Mouse (Mus musculus): ENCODE results near the gene Fam8a1. TPM values are rescaled to one million over a fixed set of nuclear protein-coding genes. Genes with fewer than 3 reads are reported as not detected.

Gene Fam8a1
- polyA plus RNA-seq (2014; fragmentation: Nextera tagmentation; extraction: Ambion mirVana), result 15.4 and 17.4 TPM in 2 replicates

GRCm38 (mm10) chr13:46669048-46669619 is at the start of gene Fam8a1:
Gene Fam8a1 (plus strand): TSS chr13:46669522.
- H3K9ac ChIP-seq, result peak within 1 kb of the TSS; percentile 90
- DNase-seq (ENCODE audit: low spot score) (peak; percentile 95), ATAC-seq (ENCODE audit: low FRiP score) (peak; percentile 97)
- peaks cover 11% of the 10 kb centered on the region for H3K4me1 ChIP-seq (replicated peaks; ENCODE audit: control insufficient read depth, insufficient read depth, low read length)
- H3K36me3 ChIP-seq (replicated peaks; ENCODE audit: control insufficient read depth, insufficient read depth), result peaks cover 31% of the 10 kb centered on the region
- H3K27me3 ChIP-seq (ENCODE audit: control insufficient read depth, insufficient read depth, low read length), result no peaks in the 10 kb centered on the region
- peak within 1 kb of the TSS; percentile 57 for H3K4me2 ChIP-seq (replicated peaks)
- H3K4me3 ChIP-seq (replicated peaks; ENCODE audit: low read length), result peak within 1 kb of the TSS; percentile 95
- peak within 1 kb of the TSS; percentile 80 for H3K27ac ChIP-seq
- under 1% methylated on average over 46 of the region's 46 CpGs for WGBS
- no peaks in the 10 kb centered on the region for H3K9me3 ChIP-seq (ENCODE audit: control insufficient read depth, low read length)

- Histone ChIP-seq H3K9ac (no peak overlapping the region), H3K27ac (no peak overlapping the region), H3K9me3 (ENCODE audit: control insufficient read depth, low read length) (no peaks in the 10 kb centered on the region), H3K27me3 (ENCODE audit: control insufficient read depth, insufficient read depth, low read length) (no peaks in the 10 kb centered on the region), H3K4me3 (replicated peaks; ENCODE audit: low read length) (no peak overlapping the region), H3K4me2 (replicated peaks) (peak overlapping the region; percentile 21; the same call in 1 of the 2 replicates), H3K36me3 (replicated peaks; ENCODE audit: control insufficient read depth, insufficient read depth) (no peaks in the 10 kb centered on the region), H3K4me1 (replicated peaks; ENCODE audit: control insufficient read depth, insufficient read depth, low read length) (peaks cover 6% of the 10 kb centered on the region)
- no peak for ATAC-seq (ENCODE audit: low FRiP score)
- 42% methylated on average over 11 of the region's 11 CpGs for WGBS
- DNase-seq (ENCODE audit: low spot score), result no peak
Observed at GRCm38 (mm10) chr13:46619633-46620032, 49.7 kb upstream of the Fam8a1 start.

- no peak overlapping the region for H3K27ac ChIP-seq
- ATAC-seq (ENCODE audit: low FRiP score), result no peak
Observed at GRCm38 (mm10) chr13:46620964-46621757, 48.2 kb upstream of the Fam8a1 start.

GRCm38 (mm10) chr13:46626608-46627007 is 42.7 kb upstream of the Fam8a1 start:
- H3K36me3 ChIP-seq (replicated peaks; ENCODE audit: control insufficient read depth, insufficient read depth), result no peaks in the 10 kb centered on the region
- no peaks in the 10 kb centered on the region for H3K9me3 ChIP-seq (ENCODE audit: control insufficient read depth, low read length)
- 90% methylated on average over 9 of the region's 9 CpGs for WGBS
- DNase-seq (ENCODE audit: low spot score), result no peak
- no peak overlapping the region for H3K4me3 ChIP-seq (replicated peaks; ENCODE audit: low read length)
- no peak overlapping the region for H3K4me2 ChIP-seq (replicated peaks)
- H3K27ac ChIP-seq, result no peak overlapping the region
- H3K4me1 ChIP-seq (replicated peaks; ENCODE audit: control insufficient read depth, insufficient read depth, low read length), result peaks cover 5% of the 10 kb centered on the region; the same call in 1 of the 2 replicates
- H3K9ac ChIP-seq, result no peak overlapping the region
- ATAC-seq (ENCODE audit: low FRiP score), result no peak
- no peaks in the 10 kb centered on the region for H3K27me3 ChIP-seq (ENCODE audit: control insufficient read depth, insufficient read depth, low read length)

More at GRCm38 (mm10) chr13:46620964-46621757, 48.2 kb upstream of the Fam8a1 start:
- 89% methylated on average over 7 of the region's 7 CpGs for WGBS
- no peak overlapping the region for H3K4me3 ChIP-seq (replicated peaks; ENCODE audit: low read length)
- no peak overlapping the region for H3K4me2 ChIP-seq (replicated peaks)
- DNase-seq (ENCODE audit: low spot score), result no peak
- H3K9me3 ChIP-seq (ENCODE audit: control insufficient read depth, low read length), result no peaks in the 10 kb centered on the region
- no peaks in the 10 kb centered on the region for H3K27me3 ChIP-seq (ENCODE audit: control insufficient read depth, insufficient read depth, low read length)
- H3K9ac ChIP-seq, result no peak overlapping the region
- H3K4me1 ChIP-seq (replicated peaks; ENCODE audit: control insufficient read depth, insufficient read depth, low read length), result peaks cover 6% of the 10 kb centered on the region
- no peaks in the 10 kb centered on the region for H3K36me3 ChIP-seq (replicated peaks; ENCODE audit: control insufficient read depth, insufficient read depth)

- 62% methylated on average over 10 of the region's 10 CpGs for WGBS
- H3K36me3 ChIP-seq (replicated peaks; ENCODE audit: control insufficient read depth, insufficient read depth), result no peaks in the 10 kb centered on the region
- no peak overlapping the region for H3K4me2 ChIP-seq (replicated peaks)
- ATAC-seq (ENCODE audit: low FRiP score) (no peak), DNase-seq (ENCODE audit: low spot score) (peak; percentile 66)
- H3K27me3 ChIP-seq (ENCODE audit: control insufficient read depth, insufficient read depth, low read length), result no peaks in the 10 kb centered on the region
- H3K9ac ChIP-seq, result no peak overlapping the region
- H3K4me1 ChIP-seq (replicated peaks; ENCODE audit: control insufficient read depth, insufficient read depth, low read length), result peaks cover 6% of the 10 kb centered on the region; the same call in 1 of the 2 replicates
- H3K4me3 ChIP-seq (replicated peaks; ENCODE audit: low read length), result no peak overlapping the region
- no peaks in the 10 kb centered on the region for H3K9me3 ChIP-seq (ENCODE audit: control insufficient read depth, low read length)
- no peak overlapping the region; the same call in 1 of the 2 replicates for H3K27ac ChIP-seq
Observed at GRCm38 (mm10) chr13:46627841-46628240, 41.5 kb upstream of the Fam8a1 start.

- WGBS, result 92% methylated on average over 6 of the region's 6 CpGs
- no peak overlapping the region for H3K27ac ChIP-seq
- no peak for DNase-seq (ENCODE audit: low spot score)
- peaks cover 20% of the 10 kb centered on the region for H3K4me1 ChIP-seq (replicated peaks; ENCODE audit: control insufficient read depth, insufficient read depth, low read length)
- no peak overlapping the region for H3K4me2 ChIP-seq (replicated peaks)
- no peak overlapping the region for H3K4me3 ChIP-seq (replicated peaks; ENCODE audit: low read length)
- no peaks in the 10 kb centered on the region for H3K27me3 ChIP-seq (ENCODE audit: control insufficient read depth, insufficient read depth, low read length)
- no peaks in the 10 kb centered on the region for H3K36me3 ChIP-seq (replicated peaks; ENCODE audit: control insufficient read depth, insufficient read depth)
- no peak for ATAC-seq (ENCODE audit: low FRiP score)
- H3K9ac ChIP-seq, result no peak overlapping the region
- H3K9me3 ChIP-seq (ENCODE audit: control insufficient read depth, low read length), result no peaks in the 10 kb centered on the region
Observed at GRCm38 (mm10) chr13:46629391-46629790, 39.9 kb upstream of the Fam8a1 start.

- ATAC-seq (ENCODE audit: low FRiP score), result no peak
- H3K4me3 ChIP-seq (replicated peaks; ENCODE audit: low read length), result no peak overlapping the region
- peaks cover 21% of the 10 kb centered on the region for H3K4me1 ChIP-seq (replicated peaks; ENCODE audit: control insufficient read depth, insufficient read depth, low read length)
- 64% methylated on average over 4 of the region's 4 CpGs for WGBS
- no peak overlapping the region for H3K9ac ChIP-seq
- no peak overlapping the region for H3K4me2 ChIP-seq (replicated peaks)
- H3K27ac ChIP-seq, result peak overlapping the region; percentile 65; the same call in 1 of the 2 replicates
- no peaks in the 10 kb centered on the region for H3K27me3 ChIP-seq (ENCODE audit: control insufficient read depth, insufficient read depth, low read length)
- peaks cover 5% of the 10 kb centered on the region; the same call in 1 of the 2 replicates for H3K9me3 ChIP-seq (ENCODE audit: control insufficient read depth, low read length)
- DNase-seq (ENCODE audit: low spot score), result no peak
- H3K36me3 ChIP-seq (replicated peaks; ENCODE audit: control insufficient read depth, insufficient read depth), result no peaks in the 10 kb centered on the region
Observed at GRCm38 (mm10) chr13:46632796-46633195, 36.5 kb upstream of the Fam8a1 start.

GRCm38 (mm10) chr13:46633320-46634132 is 35.8 kb upstream of the Fam8a1 start:
- DNase-seq (ENCODE audit: low spot score) (peak; percentile 74), ATAC-seq (ENCODE audit: low FRiP score) (peak; percentile 81)
- no peaks in the 10 kb centered on the region for H3K36me3 ChIP-seq (replicated peaks; ENCODE audit: control insufficient read depth, insufficient read depth)
- H3K4me3 ChIP-seq (replicated peaks; ENCODE audit: low read length), result peak overlapping the region; percentile 5; the same call in 1 of the 2 replicates
- peaks cover 16% of the 10 kb centered on the region for H3K4me1 ChIP-seq (replicated peaks; ENCODE audit: control insufficient read depth, insufficient read depth, low read length)
- peak overlapping the region; percentile 41 for H3K4me2 ChIP-seq (replicated peaks)
- H3K27ac ChIP-seq, result peak overlapping the region; percentile 65
- H3K9ac ChIP-seq, result peak overlapping the region; percentile 10; the same call in 1 of the 2 replicates
- 20% methylated on average over 18 of the region's 18 CpGs for WGBS
- no peaks in the 10 kb centered on the region for H3K27me3 ChIP-seq (ENCODE audit: control insufficient read depth, insufficient read depth, low read length)
- H3K9me3 ChIP-seq (ENCODE audit: control insufficient read depth, low read length), result peaks cover 5% of the 10 kb centered on the region; the same call in 1 of the 2 replicates
